Mouse (Mus musculus): ENCODE data around the gene Echdc3.
A peak's percentile ranks its signal among the peaks of the same experiment; 100 is the strongest.

Gene Echdc3

GRCm38 (mm10) chr2:6168560-6168959 is 44.3 kb downstream of the Echdc3 start:
- DNase-seq (ENCODE audit: low spot score in 2 of 2): no peak

GRCm38 (mm10) chr2:6167843-6168558 is 44.8 kb downstream of the Echdc3 start:
- peak in 1 of 2 experiments; percentile 86 for DNase-seq (ENCODE audit: low spot score in 2 of 2)

- DNase-seq (ENCODE audit: low spot score in 2 of 2): no peak
These were observed 47.1 kb downstream of the Echdc3 start for GRCm38 (mm10) chr2:6165771-6166170.

- no peak for DNase-seq (ENCODE audit: low spot score in 2 of 2)
These were observed 48.1 kb downstream of the Echdc3 start for GRCm38 (mm10) chr2:6164606-6165290.

- DNase-seq (ENCODE audit: low spot score in 2 of 2): no peak
These were observed 50.3 kb downstream of the Echdc3 start for GRCm38 (mm10) chr2:6162366-6163040.

- no peak for DNase-seq (ENCODE audit: low spot score in 2 of 2)
These were observed 53.1 kb downstream of the Echdc3 start for GRCm38 (mm10) chr2:6159735-6160134.

- no peak for DNase-seq (ENCODE audit: low spot score in 2 of 2)
These were observed 53.6 kb downstream of the Echdc3 start for GRCm38 (mm10) chr2:6159219-6159618.

GRCm38 (mm10) chr2:6157635-6158034 is 55.2 kb downstream of the Echdc3 start:
- no peak for DNase-seq (ENCODE audit: low spot score in 2 of 2)

- no peak for DNase-seq (ENCODE audit: low spot score in 2 of 2)
These were observed 55.6 kb downstream of the Echdc3 start for GRCm38 (mm10) chr2:6157208-6157607.

- DNase-seq (ENCODE audit: low spot score in 2 of 2): no peak
These were observed 63.0 kb downstream of the Echdc3 start for GRCm38 (mm10) chr2:6149801-6150200.

- no peak for DNase-seq (ENCODE audit: low spot score in 2 of 2)
These were observed 65.9 kb downstream of the Echdc3 start for GRCm38 (mm10) chr2:6146901-6147300.

GRCm38 (mm10) chr2:6146257-6146656 is 66.6 kb downstream of the Echdc3 start:
- DNase-seq (ENCODE audit: low spot score in 2 of 2): no peak

- no peak for DNase-seq (ENCODE audit: low spot score in 2 of 2)
These were observed 67.2 kb downstream of the Echdc3 start for GRCm38 (mm10) chr2:6145611-6146010.

- no peak for DNase-seq (ENCODE audit: low spot score in 2 of 2)
These were observed 69.7 kb downstream of the Echdc3 start for GRCm38 (mm10) chr2:6142915-6143654.

GRCm38 (mm10) chr2:6140572-6141161 is 72.2 kb downstream of the Echdc3 start:
- DNase-seq (ENCODE audit: low spot score in 2 of 2): no peak

Measured in left cerebral cortex, adult 9 months (tissue).